Mouse (Mus musculus) kidney, postnatal 0 days (tissue): ENCODE data around the gene Grin3b. TPM values are rescaled to one million over a fixed set of nuclear protein-coding genes. Genes with fewer than 3 reads are reported as not detected.

Experiments used
- ATAC-seq: fragments of 200-750 bp; cut with Nextera tagmentation; replicated peaks from 2 replicates; pipeline ENCODE4 v1.8.0; 2017; ENCODE audit warnings: low read depth, moderate number of reproducible peaks, moderate TSS enrichment, moderate library complexity; ENCODE audit not compliant: low FRiP score
- DNase-seq: peaks from one replicate; pipeline ENCODE4 v3.0.0-alpha.2; 2016; ENCODE audit warnings: low spot score
- H3K27ac ChIP-seq: fragments of 300-500 bp; sonication (generic); 2 replicates; pipeline ENCODE4 v1.5.1; 2014; ENCODE audit warnings: mild to moderate bottlenecking
- H3K27me3 ChIP-seq: fragments of 300-500 bp; sonication (generic); 2 replicates; pipeline ENCODE4 v1.6.1; 2014; ENCODE audit warnings: low read length, mixed read lengths; ENCODE audit not compliant: insufficient read depth
- H3K36me3 ChIP-seq: fragments of 300-500 bp; sonication (generic); 2 replicates; pipeline ENCODE4 v1.6.1; 2014; ENCODE audit warnings: low read length, mixed read lengths; ENCODE audit not compliant: insufficient read depth
- H3K4me1 ChIP-seq: fragments of 300-500 bp; sonication (generic); replicated peaks from 2 replicates; pipeline ENCODE4 v1.6.1; 2014; ENCODE audit warnings: antibody characterized with exemption, low read length, mixed read lengths; ENCODE audit not compliant: insufficient read depth
- H3K4me2 ChIP-seq: fragments of 300-500 bp; sonication (generic); 2 replicates; pipeline ENCODE4 v1.6.1; 2014; ENCODE audit warnings: mild to moderate bottlenecking, low read length, moderate library complexity, mixed read lengths
- H3K4me3 ChIP-seq: fragments of 300-500 bp; sonication (generic); replicated peaks from 2 replicates; pipeline ENCODE4 v1.5.1; 2014; ENCODE audit warnings: low read depth, low read length
- H3K9ac ChIP-seq: fragments of 300-500 bp; sonication (generic); 2 replicates; pipeline ENCODE4 v1.6.1; 2014; ENCODE audit warnings: low read depth, low read length
- H3K9me3 ChIP-seq: fragments of 300-500 bp; sonication (generic); replicated peaks from 2 replicates; pipeline ENCODE4 v1.6.1; 2016; ENCODE audit warnings: low read length, inconsistent platforms, mixed read lengths
- CTCF ChIP-seq: IDR thresholded peaks from 2 replicates; pipeline ENCODE4 v1.5.1; 2016; ENCODE audit warnings: antibody characterized with exemption, low read depth, mild to moderate bottlenecking, moderate library complexity
- WGBS: fragments of 180-500 bp; shearing (Covaris S2); extraction: QIAGEN DNeasy Blood & Tissue Kit; methylation state at CpG from one replicate; pipeline ENCODE4 v1.1.7; 2014; 5-methylcytosine and 5-hydroxymethylcytosine counted together
- polyA plus RNA-seq: library from polyadenylated mRNA; unstranded; fragments of >200 nt; fragmentation: Nextera tagmentation; extraction: Ambion mirVana; gene quantifications from 2 replicates; pipeline ENCODE4 v1.2.1, GENCODE M21; 2015

Gene Grin3b
- polyA plus RNA-seq, 1 experiment from 2014 or later = 0.20 TPM

DNA sequence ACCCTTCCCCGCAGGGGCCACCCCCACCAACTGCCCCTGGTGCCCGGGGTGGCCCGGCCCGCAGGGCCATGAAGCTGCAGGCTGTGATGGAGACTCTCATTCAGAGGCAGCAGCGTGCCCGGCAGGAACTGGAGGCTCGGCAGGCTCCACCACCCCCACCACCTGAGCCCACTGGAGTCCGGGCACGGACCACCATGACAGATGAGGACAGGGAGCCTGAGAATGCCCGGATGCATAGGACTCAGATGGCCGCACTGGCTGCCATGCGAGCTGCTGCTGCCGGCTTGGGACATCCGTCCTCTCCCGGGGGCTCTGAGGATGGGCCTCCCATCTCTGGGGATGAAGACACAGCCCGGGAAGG is 39.7 kb upstream of the Grin3b start:
- 84% methylated on average over 16 of the region's 16 CpGs for WGBS
- Histone ChIP-seq H3K9ac (peak overlapping the region; percentile 31; the same call in 1 of the 2 replicates), H3K4me2 (no peak overlapping the region), H3K9me3 (no peaks in the 10 kb centered on the region), H3K27me3 (no peaks in the 10 kb centered on the region), H3K4me3 (no peak overlapping the region), H3K4me1 (peaks cover 46% of the 10 kb centered on the region), H3K36me3 (peaks cover 16% of the 10 kb centered on the region), H3K27ac (no peak overlapping the region)
- no peak for DNase-seq
- no peak for TF ChIP-seq CTCF
- ATAC-seq = no peak

DNA sequence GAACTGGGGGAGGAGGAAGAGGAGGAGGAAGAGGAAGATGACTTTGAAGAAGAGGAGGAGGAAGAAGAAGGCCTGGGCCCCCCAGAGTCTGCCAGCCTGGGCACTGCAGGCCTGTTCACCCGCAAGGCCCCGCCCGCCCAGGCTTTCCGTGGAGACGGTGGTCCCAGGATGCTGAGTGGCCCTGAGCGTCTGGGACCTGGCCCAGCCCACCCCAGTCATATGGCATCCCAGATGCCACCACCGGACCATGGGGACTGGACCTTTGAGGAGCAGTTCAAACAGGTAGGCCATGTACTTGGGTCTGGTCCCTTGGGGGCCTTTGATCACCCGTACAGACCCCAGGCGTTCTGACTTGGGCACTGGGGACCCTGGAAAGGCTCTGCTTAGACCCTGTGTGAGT is 38.7 kb upstream of the Grin3b start:
- WGBS = 78% methylated on average over 9 of the region's 9 CpGs
- H3K4me3 ChIP-seq = no peak overlapping the region

DNA sequence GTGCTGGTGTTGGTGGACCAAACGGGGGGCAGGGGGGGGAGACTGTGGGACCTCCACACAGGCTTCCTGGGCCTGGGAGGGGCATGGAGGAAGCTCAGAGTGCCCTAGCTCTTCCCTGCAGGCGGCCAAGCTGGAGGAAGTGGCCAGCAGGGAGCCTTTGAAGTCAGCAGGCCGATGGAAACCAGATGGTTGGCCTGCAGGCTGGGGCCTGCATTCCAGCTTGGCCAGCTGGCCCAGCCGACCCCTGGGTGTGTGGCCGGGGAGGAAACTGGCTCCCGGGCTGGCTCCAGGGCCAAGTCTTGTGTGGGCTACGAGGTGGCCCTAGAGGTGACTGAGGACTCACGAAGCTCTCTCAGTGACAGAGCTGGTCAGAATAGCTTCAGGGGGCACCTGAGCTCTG is 37.8 kb upstream of the Grin3b start:
- DNase-seq = peak; percentile 90
- Histone ChIP-seq H3K4me1 (peaks cover 63% of the 10 kb centered on the region), H3K9ac (peak overlapping the region; percentile 18; the same call in 1 of the 2 replicates), H3K27me3 (no peaks in the 10 kb centered on the region), H3K4me3 (no peak overlapping the region), H3K36me3 (peaks cover 16% of the 10 kb centered on the region), H3K9me3 (no peaks in the 10 kb centered on the region), H3K4me2 (peak overlapping the region; percentile 30; the same call in 1 of the 2 replicates), H3K27ac (peak overlapping the region; percentile 15)
- peak; percentile 11; the same call in 1 of the 2 replicates for ATAC-seq
- WGBS = 18% methylated on average over 8 of the region's 8 CpGs
- TF ChIP-seq CTCF = peak; percentile 11; the same call in 1 of the 2 replicates

More for the DNA sequence above, 38.7 kb upstream of the Grin3b start:
- no peak for TF ChIP-seq CTCF
- DNase-seq (no peak), ATAC-seq (no peak)
- H3K27ac ChIP-seq = peak overlapping the region; percentile 15; the same call in 1 of the 2 replicates
- H3K27me3 ChIP-seq = no peaks in the 10 kb centered on the region
- H3K4me2 ChIP-seq = no peak overlapping the region
- no peaks in the 10 kb centered on the region for H3K9me3 ChIP-seq
- peaks cover 54% of the 10 kb centered on the region for H3K4me1 ChIP-seq
- no peak overlapping the region for H3K9ac ChIP-seq
- peaks cover 16% of the 10 kb centered on the region for H3K36me3 ChIP-seq

DNA sequence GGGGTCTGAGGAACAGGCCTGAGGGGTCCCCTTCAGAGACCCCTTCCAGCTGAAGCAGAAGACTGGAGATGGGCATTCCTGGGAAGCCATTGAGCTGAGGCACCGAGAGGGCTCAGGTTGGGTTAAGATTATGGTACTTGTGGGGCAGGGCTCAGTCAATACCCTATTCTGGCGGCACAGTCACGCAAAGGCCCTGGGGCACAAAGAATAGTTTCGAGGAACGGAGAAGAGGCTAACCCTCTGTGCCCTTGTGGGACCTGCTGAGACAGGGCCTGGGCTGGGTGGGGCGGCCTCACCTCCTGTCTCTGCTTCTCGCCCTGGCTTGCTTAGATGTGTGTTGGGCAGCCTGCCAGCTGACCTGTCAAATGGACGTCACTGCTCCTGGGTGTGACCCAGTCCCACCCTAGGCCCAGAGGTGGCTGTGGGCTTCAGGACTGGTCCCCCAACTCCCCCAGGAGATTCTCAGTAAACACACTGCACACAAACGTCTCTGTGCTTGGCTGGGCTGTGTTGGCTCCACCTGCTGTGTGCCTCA is 37.3 kb upstream of the Grin3b start:
- TF ChIP-seq CTCF = no peak
- no peak for ATAC-seq
- peaks cover 16% of the 10 kb centered on the region for H3K36me3 ChIP-seq
- no peaks in the 10 kb centered on the region for H3K9me3 ChIP-seq
- H3K4me3 ChIP-seq = no peak overlapping the region
- H3K4me1 ChIP-seq = peaks cover 66% of the 10 kb centered on the region
- H3K27ac ChIP-seq = peak overlapping the region; percentile 15
- peak overlapping the region; percentile 18; the same call in 1 of the 2 replicates for H3K9ac ChIP-seq
- 69% methylated on average over 9 of the region's 9 CpGs for WGBS
- 0 out of 2 replicates have a peak overlapping the region, but pooled peaks have one; percentile 30 for H3K4me2 ChIP-seq
- H3K27me3 ChIP-seq = no peaks in the 10 kb centered on the region
- DNase-seq = no peak

DNA sequence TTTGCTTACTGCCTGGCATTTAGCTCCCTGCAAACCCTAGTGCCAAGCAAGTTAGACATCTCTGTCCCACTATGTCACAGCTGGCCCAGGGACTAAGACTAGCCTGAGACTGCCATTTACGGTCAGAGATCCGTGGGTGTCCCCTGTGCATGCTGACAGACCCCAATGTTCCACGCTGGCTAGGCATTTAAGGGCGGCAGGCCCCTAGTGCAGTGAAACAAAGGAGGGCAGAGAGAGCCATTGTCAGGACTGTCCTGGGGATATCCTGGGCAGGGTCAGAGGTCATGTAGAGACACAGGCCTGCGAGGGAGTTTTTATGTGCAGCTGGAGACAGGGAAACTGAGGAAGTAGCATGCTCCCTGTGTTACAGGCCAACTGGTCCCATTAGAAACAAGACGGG is 36.7 kb upstream of the Grin3b start:
- no peak overlapping the region for H3K4me3 ChIP-seq
- no peak overlapping the region for H3K9ac ChIP-seq
- ATAC-seq (no peak), DNase-seq (no peak)
- WGBS = 67% methylated on average over 6 of the region's 6 CpGs
- H3K27me3 ChIP-seq = no peaks in the 10 kb centered on the region
- H3K9me3 ChIP-seq = no peaks in the 10 kb centered on the region
- H3K27ac ChIP-seq = peak overlapping the region; percentile 15; the same call in 1 of the 2 replicates
- H3K4me1 ChIP-seq = peaks cover 66% of the 10 kb centered on the region
- H3K4me2 ChIP-seq = no peak overlapping the region
- TF ChIP-seq CTCF = no peak
- peaks cover 16% of the 10 kb centered on the region for H3K36me3 ChIP-seq

DNA sequence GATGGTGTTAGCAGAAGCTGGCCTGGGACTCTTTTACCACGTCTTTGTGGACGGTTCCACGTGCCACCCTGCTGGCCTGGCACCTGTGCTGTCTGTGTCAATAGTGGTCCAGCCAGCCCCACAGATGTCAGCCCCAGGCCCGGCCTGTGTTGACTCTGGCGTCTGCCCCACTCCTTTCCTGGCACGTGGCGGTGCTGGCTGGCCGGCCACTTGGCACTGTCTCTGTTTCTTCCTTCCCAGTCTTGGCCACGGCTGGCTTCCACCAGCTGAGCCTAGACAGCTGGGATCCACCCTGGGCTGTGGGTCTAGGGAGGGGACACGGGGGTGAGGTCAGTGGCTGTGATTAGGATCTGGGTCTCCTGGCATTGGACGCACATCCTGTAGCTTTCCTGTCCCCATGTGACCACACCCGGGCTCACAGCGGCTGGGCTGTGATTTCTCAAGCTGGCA is 36.2 kb upstream of the Grin3b start:
- H3K9me3 ChIP-seq = no peaks in the 10 kb centered on the region
- DNase-seq = peak; percentile 69
- H3K4me3 ChIP-seq = no peak overlapping the region
- H3K27ac ChIP-seq = peak overlapping the region; percentile 15
- no peak for TF ChIP-seq CTCF
- H3K4me1 ChIP-seq = peaks cover 66% of the 10 kb centered on the region
- 0 out of 2 replicates have a peak, but pooled peaks have one; percentile 23 for ATAC-seq
- H3K27me3 ChIP-seq = no peaks in the 10 kb centered on the region
- no peak overlapping the region; the same call in 1 of the 2 replicates for H3K4me2 ChIP-seq
- WGBS = 39% methylated on average over 13 of the region's 13 CpGs
- H3K9ac ChIP-seq = peak overlapping the region; percentile 27; the same call in 1 of the 2 replicates
- H3K36me3 ChIP-seq = peaks cover 16% of the 10 kb centered on the region
